Mouse (Mus musculus): ENCODE measurements around the gene Tlnrd1.

DNA sequence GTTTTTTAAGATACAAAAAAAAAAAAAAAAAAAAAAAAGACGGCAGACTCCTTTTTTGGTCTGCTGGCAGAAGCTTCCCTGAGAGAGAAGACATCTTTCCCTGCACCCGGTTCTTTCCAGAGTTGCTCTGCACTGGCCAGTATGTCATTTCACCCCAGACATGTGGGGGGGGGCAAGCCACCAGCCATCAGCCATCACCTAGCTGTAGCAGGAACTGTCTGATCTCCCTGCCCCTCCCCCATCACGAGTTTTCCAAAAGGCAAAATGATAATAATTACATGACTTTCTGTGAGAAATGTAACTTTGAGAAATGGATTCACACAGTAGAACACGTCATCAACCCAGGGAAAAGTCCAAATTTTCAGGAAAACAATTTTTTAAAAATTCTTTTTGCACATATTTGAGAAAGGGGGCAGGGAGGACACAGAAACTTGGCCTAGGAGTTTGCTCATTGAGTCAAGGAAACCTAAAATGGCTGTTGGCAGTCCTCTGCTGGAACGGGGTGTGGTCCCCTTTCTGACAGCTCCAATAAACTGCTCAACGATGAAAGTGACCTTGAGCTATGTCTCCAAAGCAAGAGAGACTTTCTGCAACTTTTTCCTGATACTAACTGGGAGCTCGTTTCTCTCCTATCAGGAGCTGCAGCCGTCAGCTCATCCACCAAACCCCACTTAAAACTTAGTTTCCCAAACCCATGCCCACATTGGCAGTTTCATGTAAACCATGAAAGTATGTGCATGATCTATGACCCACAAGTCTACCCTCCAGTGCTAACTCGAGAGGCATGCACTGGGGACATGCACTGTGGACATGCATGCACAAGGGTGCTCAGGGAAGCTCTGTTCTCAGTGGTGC lies 27.5 kb downstream of the Tlnrd1 start:
- TF ChIP-seq POLR2A (IDR thresholded peaks at IDR 0.05; ENCODE audit: control insufficient read depth, extremely low read depth, insufficient read depth, low read length, poor library complexity) (no peak), CTCF (IDR thresholded peaks at IDR 0.05; ENCODE audit: borderline replicate concordance, control insufficient read depth, extremely low read depth, insufficient read depth, low read length, poor library complexity) (no peak)
